Mouse (Mus musculus) erythroblast, embryonic 14.5 days (primary cell): ENCODE data around the gene Phf23.

Experiments
- GATA1 ChIP-seq: IDR thresholded peaks from 2 replicates; pipeline ENCODE4 v1.6.1; 2012; ENCODE audit warnings: low read length, inconsistent platforms, mixed read lengths
- TAL1 ChIP-seq: IDR thresholded peaks from 3 replicates; pipeline ENCODE4 v1.6.1; 2012; ENCODE audit warnings: low read length, inconsistent platforms, mixed read lengths

GRCm38 (mm10) chr11:70002471-70002870 lies 6.9 kb downstream of the Phf23 start:
- TF ChIP-seq TAL1 = no peak
- TF ChIP-seq GATA1 = no peak
